Mouse (Mus musculus): ENCODE data around the gene Gjc2. TPM values are rescaled to one million over a fixed set of nuclear protein-coding genes. Genes with fewer than 3 reads are reported as not detected.

Gene Gjc2
- total RNA-seq, 2 experiments from 2014 or later, result not detected

GRCm38 (mm10) chr11:59209580-59209979 lies 26.6 kb upstream of the Gjc2 start:
- no peak for ATAC-seq (replicated peaks; ENCODE audit: poor library complexity, severe bottlenecking)

DNA sequence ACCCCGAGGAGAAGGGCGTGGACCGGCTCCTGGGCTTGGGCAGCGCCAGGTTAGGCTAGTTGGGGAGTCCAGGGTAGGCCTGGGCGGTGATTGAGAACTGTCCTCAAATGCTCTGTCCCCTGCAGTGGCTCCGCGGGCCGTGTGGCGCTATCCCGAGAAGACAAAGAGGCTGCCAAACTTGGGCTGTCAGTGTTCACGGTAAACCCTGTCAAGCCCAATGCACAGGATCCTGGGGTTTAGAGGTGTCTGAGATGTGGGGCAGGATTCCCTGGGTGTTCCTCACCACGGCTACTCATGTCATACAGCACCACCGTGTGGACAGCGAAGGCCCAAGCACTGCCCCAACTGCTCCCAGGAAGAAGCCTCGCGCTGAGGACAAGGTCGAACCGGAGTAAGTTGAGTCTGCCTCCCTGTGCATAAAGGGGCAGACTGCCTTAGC lies 26.0 kb upstream of the Gjc2 start:
- ATAC-seq (replicated peaks; ENCODE audit: poor library complexity, severe bottlenecking), result peak; percentile 60

DNA sequence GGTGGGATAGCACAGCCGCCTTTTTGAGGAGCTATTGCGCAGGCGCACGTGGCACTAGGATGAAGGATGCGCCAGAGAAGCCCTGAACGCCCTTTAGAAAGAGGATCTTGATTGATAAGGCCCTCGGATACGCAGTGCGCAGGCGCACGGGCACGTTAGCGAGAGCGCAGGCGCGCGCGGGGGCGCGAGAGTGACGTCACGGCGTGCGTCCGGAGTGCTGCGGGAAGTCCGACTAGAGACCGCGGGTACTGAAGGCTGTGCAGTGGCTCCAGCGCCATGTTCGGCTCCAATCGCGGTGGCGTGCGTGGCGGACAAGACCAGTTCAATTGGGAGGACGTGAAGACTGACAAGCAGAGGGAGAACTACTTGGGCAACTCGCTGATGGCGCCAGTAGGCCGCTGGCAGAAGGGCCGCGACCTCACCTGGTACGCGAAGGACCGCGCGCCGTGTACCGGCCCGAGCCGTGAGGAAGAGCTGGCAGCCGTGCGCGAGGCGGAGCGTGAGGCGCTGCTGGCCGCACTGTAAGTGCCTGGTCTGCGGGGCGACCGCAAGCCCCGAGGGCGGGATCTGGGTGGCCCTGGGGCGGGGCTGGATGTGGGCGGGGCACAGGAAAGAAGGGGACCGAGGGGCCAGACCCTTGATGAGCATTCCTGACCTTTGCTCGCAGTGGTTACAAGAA lies 25.3 kb upstream of the Gjc2 start, which contains the start of gene 2310033P09Rik:
TSS of gene 2310033P09Rik (plus strand) at position 169 of the 679 bp plus-strand sequence.
- peak; percentile 60 for ATAC-seq (replicated peaks; ENCODE audit: poor library complexity, severe bottlenecking)

- peak; percentile 93 for ATAC-seq (replicated peaks; ENCODE audit: poor library complexity, severe bottlenecking)
Observed at GRCm38 (mm10) chr11:59202081-59202995, 19.3 kb upstream of the Gjc2 start, which contains the start of gene Mrpl55. Gene Mrpl55, plus strand, starts transcription at chr11:59202486.

- ATAC-seq (replicated peaks; ENCODE audit: poor library complexity, severe bottlenecking), result peak; percentile 71
Observed at GRCm38 (mm10) chr11:59201216-59202002, 18.4 kb upstream of the Gjc2 start.

DNA sequence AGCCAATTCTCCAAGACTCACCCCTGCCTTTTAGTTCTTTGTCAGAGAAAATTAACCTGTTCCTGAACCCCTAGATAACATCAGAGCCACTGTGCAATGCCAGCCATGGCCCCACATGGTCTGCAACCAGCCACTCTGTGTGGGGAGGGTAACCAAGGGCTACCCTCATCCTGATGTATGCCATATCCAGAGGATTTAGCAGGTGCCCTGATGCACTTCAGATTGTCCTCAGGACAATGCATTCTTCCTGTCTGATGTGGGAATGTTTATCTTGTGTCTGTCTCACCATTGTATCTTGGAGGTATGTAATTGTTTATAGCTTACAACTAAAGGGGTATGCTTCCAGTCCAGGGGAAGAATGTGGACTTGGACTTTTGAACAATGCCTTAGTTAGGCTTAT lies 13.2 kb upstream of the Gjc2 start:
- no peak for ATAC-seq (replicated peaks; ENCODE audit: poor library complexity, severe bottlenecking)

DNA sequence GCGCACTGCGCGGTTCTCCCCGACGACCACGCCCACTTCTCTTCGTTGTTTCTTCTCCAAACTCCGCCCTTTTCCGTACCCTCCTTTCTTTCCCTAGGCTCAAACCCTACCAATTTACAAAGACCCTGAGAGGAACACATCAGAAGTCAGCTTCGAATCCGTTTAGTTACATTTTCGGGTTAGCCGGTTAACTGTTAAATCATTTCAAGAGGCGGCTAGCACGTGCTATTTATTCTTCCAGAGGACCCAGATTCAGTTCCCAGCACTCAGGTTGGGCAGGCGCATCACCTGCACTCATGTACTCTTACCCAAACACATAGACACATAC lies 9.0 kb upstream of the Gjc2 start, which contains the start of gene Guk1:
TSS of gene Guk1 (minus strand) at position 154 of the 328 bp plus-strand sequence.
- no peak for ATAC-seq (replicated peaks; ENCODE audit: poor library complexity, severe bottlenecking)

- peak; percentile 93 for ATAC-seq (replicated peaks; ENCODE audit: poor library complexity, severe bottlenecking)
Observed at GRCm38 (mm10) chr11:59191231-59192058, 8.4 kb upstream of the Gjc2 start.

DNA sequence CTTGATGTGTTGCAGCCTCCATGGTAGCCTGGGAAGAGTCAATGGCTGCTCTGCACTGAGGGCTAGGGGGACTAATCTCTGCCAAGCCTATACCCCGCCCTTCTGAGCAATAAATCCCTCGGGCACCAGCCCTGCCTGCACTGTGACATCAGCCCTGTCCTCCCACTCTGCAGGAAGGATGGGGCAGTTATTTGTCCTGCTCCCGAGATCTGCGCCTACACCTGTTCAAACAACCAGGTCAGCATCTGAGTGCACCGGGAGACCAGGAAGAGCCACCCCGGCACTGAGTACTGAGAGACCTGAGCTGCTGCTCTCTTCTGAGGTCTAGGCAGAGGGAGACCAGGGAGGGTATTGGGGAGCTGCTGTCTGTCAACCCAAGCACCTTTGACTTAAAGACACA lies 4.7 kb upstream of the Gjc2 start:
- no peak for ATAC-seq (replicated peaks; ENCODE audit: poor library complexity, severe bottlenecking)

- ATAC-seq (replicated peaks; ENCODE audit: poor library complexity, severe bottlenecking), result no peak
Observed at GRCm38 (mm10) chr11:59185490-59185889, 2.5 kb upstream of the Gjc2 start.

DNA sequence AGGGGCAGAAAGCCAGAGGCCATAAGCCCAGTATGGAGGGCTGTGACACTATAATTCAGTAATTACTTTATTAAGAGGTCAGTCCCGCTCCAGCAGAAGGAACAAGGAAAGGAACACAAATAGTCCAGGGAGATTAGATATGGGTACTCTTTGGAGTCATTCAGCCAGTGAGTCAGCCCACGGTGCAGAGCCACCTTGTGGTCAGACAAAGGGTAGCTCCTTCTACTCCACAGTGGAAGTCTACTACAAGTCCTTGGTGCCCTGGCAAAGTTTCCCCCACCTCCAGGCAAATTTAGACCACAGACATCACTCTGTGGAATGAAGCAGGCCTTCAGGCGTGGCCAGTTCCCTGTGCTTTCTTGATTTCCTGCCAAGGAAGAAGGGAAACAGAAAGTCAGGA lies 808 bp upstream of the Gjc2 start:
- peak; percentile 68 for ATAC-seq (replicated peaks; ENCODE audit: poor library complexity, severe bottlenecking)

- ATAC-seq (replicated peaks; ENCODE audit: poor library complexity, severe bottlenecking), result no peak
Observed at GRCm38 (mm10) chr11:59176921-59177320, 6.1 kb downstream of the Gjc2 start.

- ATAC-seq (replicated peaks; ENCODE audit: poor library complexity, severe bottlenecking), result peak; percentile 9; the same call in 1 of the 2 replicates
Observed at GRCm38 (mm10) chr11:59176475-59176874, 6.5 kb downstream of the Gjc2 start.

DNA sequence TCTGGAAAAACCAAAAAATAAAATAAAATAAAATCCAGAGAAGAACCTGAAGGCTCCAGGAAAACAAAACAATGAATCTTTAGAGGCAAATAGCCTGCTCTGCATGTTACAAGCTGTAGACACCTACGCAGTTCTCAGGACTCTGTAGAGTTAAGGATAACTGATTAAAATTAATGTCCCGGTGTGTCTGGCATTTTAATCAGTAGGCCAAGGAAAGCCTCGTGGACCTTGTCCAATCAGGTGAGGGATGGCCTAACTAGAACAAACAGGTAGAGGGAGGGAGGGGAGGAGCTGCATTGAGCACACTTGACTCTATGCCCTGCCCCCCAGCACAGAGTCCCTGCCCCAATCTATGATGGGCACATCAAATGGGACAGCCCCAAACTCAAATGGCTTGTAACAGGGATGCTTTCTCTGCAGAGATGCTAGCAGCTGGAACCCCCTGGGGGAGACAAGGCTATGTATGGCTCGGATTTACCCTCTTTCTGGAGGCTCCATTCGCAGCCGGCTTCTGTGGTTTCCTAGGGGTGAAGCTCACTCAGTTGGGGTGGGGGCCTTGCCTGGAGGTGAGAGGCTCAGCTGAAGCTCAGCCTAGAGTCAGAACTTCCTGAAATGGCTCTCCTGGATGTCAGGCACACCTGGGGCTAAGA lies 8.7 kb downstream of the Gjc2 start:
- ATAC-seq (replicated peaks; ENCODE audit: poor library complexity, severe bottlenecking), result no peak

DNA sequence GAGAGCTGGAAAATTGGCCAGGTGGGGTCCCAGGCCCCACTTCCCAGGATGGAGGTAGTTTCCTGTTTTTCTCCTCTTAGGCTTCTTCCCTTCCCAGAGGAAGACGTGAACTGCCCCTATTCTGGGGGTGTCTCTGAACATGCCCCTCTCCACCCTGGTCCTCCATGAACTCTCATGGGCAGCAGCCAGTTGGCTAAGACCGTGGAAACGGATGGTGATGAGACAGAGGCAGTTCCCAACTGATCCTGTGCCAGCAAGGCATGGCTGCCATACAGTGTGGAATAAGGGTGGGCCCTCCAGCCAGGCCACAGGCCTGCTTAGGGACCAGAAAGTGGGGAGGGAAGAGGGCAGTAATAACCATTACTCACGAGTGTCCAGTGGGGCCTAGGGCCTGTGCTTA lies 12.5 kb downstream of the Gjc2 start:
- no peak for ATAC-seq (replicated peaks; ENCODE audit: poor library complexity, severe bottlenecking)

GRCm38 (mm10) chr11:59169807-59170206 lies 13.2 kb downstream of the Gjc2 start:
- no peak for ATAC-seq (replicated peaks; ENCODE audit: poor library complexity, severe bottlenecking)

DNA sequence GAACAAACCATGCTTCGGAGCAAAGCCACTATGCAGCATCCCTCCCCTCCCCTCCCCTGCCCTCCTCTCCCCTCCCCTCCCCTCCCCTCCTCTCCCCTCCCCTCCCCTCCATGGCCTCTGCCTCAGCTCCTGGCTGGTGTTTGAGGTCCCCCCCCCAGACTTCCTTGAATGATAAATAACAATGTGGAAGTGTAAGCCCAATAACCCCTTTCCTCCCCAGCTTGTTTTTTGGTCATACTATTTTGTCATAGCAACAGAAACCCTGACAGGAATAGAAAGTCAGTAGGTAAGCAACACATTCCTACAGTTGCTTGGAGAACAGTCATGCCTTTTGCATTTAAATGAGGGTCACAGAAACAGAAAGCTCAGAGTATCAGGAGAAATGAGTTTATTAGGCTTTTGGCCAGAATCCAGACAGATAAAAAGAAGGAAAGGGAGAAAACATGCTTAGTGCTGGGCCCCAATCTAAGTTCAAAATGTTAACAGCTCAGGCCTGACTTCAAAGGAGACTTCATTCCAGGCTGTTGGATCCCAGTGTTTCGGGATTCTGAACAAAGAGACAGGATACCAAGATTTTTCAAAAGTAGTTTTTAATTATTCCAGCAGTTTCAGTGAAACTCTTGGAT lies 17.3 kb downstream of the Gjc2 start:
- no peak for ATAC-seq (replicated peaks; ENCODE audit: poor library complexity, severe bottlenecking)

- no peak for ATAC-seq (replicated peaks; ENCODE audit: poor library complexity, severe bottlenecking)
Observed at GRCm38 (mm10) chr11:59164384-59164783, 18.6 kb downstream of the Gjc2 start.

Measured in granulocyte monocyte progenitor cell, adult 5-6 weeks (primary cell).